Mouse (Mus musculus): ENCODE results near the gene Ess2. TPM values are rescaled to one million over a fixed set of nuclear protein-coding genes. Genes with fewer than 3 reads are reported as not detected.

Ess2 gene
- polyA plus RNA-seq, 1 experiment from 2014 or later: 38.5 TPM

- ATAC-seq (ENCODE audit: low FRiP score, low TSS enrichment): no peak
Observed at GRCm38 (mm10) chr16:17938187-17938586, 27.0 kb upstream of the Ess2 start.

GRCm38 (mm10) chr16:17936776-17937175, 25.6 kb upstream of the Ess2 start:
- 81% methylated on average over 10 of the region's 10 CpGs for WGBS
- H3K27me3 ChIP-seq (ENCODE audit: control insufficient read depth, insufficient read depth, low read length): no peaks in the 10 kb centered on the region
- H3K9me3 ChIP-seq (ENCODE audit: control insufficient read depth, low read length): no peaks in the 10 kb centered on the region
- H3K27ac ChIP-seq (ENCODE audit: low read depth, low read length): no peak overlapping the region
- H3K9ac ChIP-seq (ENCODE audit: low read depth, low read length): no peak overlapping the region
- no peak overlapping the region for H3K4me2 ChIP-seq (replicated peaks; ENCODE audit: low read depth, low read length)
- no peak for ATAC-seq (ENCODE audit: low FRiP score, low TSS enrichment)
- H3K4me1 ChIP-seq (ENCODE audit: control insufficient read depth, insufficient read depth, low read length): no peaks in the 10 kb centered on the region
- H3K36me3 ChIP-seq (ENCODE audit: control insufficient read depth, insufficient read depth, low read length): no peaks in the 10 kb centered on the region
- H3K4me3 ChIP-seq (ENCODE audit: low read length): no peak overlapping the region

More at GRCm38 (mm10) chr16:17938187-17938586, 27.0 kb upstream of the Ess2 start:
- no peaks in the 10 kb centered on the region for H3K9me3 ChIP-seq (ENCODE audit: control insufficient read depth, low read length)
- no peaks in the 10 kb centered on the region for H3K36me3 ChIP-seq (ENCODE audit: control insufficient read depth, insufficient read depth, low read length)
- H3K27ac ChIP-seq (ENCODE audit: low read depth, low read length): no peak overlapping the region
- no peak overlapping the region for H3K4me3 ChIP-seq (ENCODE audit: low read length)
- WGBS: 75% methylated on average over 7 of the region's 7 CpGs
- no peak overlapping the region for H3K9ac ChIP-seq (ENCODE audit: low read depth, low read length)
- no peaks in the 10 kb centered on the region for H3K27me3 ChIP-seq (ENCODE audit: control insufficient read depth, insufficient read depth, low read length)
- no peaks in the 10 kb centered on the region for H3K4me1 ChIP-seq (ENCODE audit: control insufficient read depth, insufficient read depth, low read length)
- H3K4me2 ChIP-seq (replicated peaks; ENCODE audit: low read depth, low read length): no peak overlapping the region

DNA sequence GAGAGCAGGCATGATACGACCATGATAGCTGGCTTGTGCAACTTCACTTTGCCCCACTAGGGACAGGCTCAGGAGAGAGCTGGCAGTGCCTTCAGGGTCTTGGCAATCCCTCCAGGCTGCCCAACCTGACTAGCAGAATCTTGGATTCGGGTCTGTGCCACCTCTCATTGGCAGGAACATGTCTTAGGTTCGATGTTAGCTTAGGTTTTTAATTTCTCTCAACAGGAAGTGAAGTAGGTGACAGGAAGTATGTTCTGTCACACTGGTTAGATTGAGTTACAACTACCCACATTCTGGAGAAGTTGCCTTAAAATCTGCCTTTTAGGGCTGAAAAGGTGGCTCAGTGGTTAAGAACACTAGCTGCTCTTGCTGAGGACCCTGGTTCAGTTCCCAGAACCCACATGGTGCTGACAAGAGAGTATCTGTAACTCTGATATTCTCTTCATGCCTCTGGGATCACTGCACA, 23.3 kb upstream of the Ess2 start:
- Histone ChIP-seq H3K4me2 (replicated peaks; ENCODE audit: low read depth, low read length) (no peak overlapping the region), H3K9me3 (ENCODE audit: control insufficient read depth, low read length) (no peaks in the 10 kb centered on the region), H3K4me1 (ENCODE audit: control insufficient read depth, insufficient read depth, low read length) (no peaks in the 10 kb centered on the region), H3K27ac (ENCODE audit: low read depth, low read length) (no peak overlapping the region), H3K4me3 (ENCODE audit: low read length) (no peak overlapping the region), H3K27me3 (ENCODE audit: control insufficient read depth, insufficient read depth, low read length) (no peaks in the 10 kb centered on the region), H3K36me3 (ENCODE audit: control insufficient read depth, insufficient read depth, low read length) (no peaks in the 10 kb centered on the region), H3K9ac (ENCODE audit: low read depth, low read length) (no peak overlapping the region)
- WGBS: 66% methylated on average over 3 of the region's 3 CpGs
- no peak for ATAC-seq (ENCODE audit: low FRiP score, low TSS enrichment)

- no peak for ATAC-seq (ENCODE audit: low FRiP score, low TSS enrichment)
Observed at GRCm38 (mm10) chr16:17933594-17934444, 22.7 kb upstream of the Ess2 start.

DNA sequence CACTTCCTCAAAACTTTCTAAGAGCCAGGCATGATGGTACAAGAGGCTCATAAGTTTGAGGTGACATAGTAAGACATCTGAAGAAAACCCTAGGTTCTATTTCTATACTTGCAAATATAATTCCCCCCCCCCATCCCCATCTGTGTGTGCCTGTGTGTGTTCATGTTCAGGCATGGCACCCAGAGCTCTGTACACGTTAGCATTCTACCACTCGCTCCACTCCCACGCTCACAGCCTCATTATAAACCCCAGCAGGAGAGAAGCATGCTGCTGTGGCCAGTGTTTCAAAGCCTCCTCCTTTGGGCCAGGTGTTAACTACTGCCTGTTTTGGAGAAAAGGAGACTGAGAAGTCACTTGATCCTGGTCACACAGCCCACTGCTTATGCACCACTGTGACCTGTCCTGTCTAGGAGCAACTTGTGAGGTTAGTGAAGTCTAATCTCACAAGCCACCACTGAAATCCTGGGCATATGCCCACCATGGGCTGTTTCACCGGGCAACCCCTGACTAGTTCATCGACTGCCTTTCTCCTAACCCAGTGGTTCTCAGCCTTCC, 20.8 kb upstream of the Ess2 start:
- no peak for ATAC-seq (ENCODE audit: low FRiP score, low TSS enrichment)
- 0 out of 2 replicates have a peak, but pooled peaks cover 7% of the 10 kb centered on the region for H3K4me1 ChIP-seq (ENCODE audit: control insufficient read depth, insufficient read depth, low read length)
- no peaks in the 10 kb centered on the region for H3K27me3 ChIP-seq (ENCODE audit: control insufficient read depth, insufficient read depth, low read length)
- no peaks in the 10 kb centered on the region for H3K36me3 ChIP-seq (ENCODE audit: control insufficient read depth, insufficient read depth, low read length)
- H3K27ac ChIP-seq (ENCODE audit: low read depth, low read length): no peak overlapping the region
- no peaks in the 10 kb centered on the region for H3K9me3 ChIP-seq (ENCODE audit: control insufficient read depth, low read length)
- H3K4me3 ChIP-seq (ENCODE audit: low read length): no peak overlapping the region
- WGBS: 77% methylated on average over 5 of the region's 5 CpGs
- H3K4me2 ChIP-seq (replicated peaks; ENCODE audit: low read depth, low read length): no peak overlapping the region
- no peak overlapping the region for H3K9ac ChIP-seq (ENCODE audit: low read depth, low read length)

More at GRCm38 (mm10) chr16:17933594-17934444, 22.7 kb upstream of the Ess2 start:
- H3K9ac ChIP-seq (ENCODE audit: low read depth, low read length): no peak overlapping the region
- H3K4me2 ChIP-seq (replicated peaks; ENCODE audit: low read depth, low read length): no peak overlapping the region
- H3K27me3 ChIP-seq (ENCODE audit: control insufficient read depth, insufficient read depth, low read length): no peaks in the 10 kb centered on the region
- H3K4me3 ChIP-seq (ENCODE audit: low read length): no peak overlapping the region
- no peaks in the 10 kb centered on the region for H3K9me3 ChIP-seq (ENCODE audit: control insufficient read depth, low read length)
- H3K36me3 ChIP-seq (ENCODE audit: control insufficient read depth, insufficient read depth, low read length): no peaks in the 10 kb centered on the region
- 76% methylated on average over 9 of the region's 9 CpGs for WGBS
- no peak overlapping the region for H3K27ac ChIP-seq (ENCODE audit: low read depth, low read length)
- 0 out of 2 replicates have a peak, but pooled peaks cover 1% of the 10 kb centered on the region for H3K4me1 ChIP-seq (ENCODE audit: control insufficient read depth, insufficient read depth, low read length)

DNA sequence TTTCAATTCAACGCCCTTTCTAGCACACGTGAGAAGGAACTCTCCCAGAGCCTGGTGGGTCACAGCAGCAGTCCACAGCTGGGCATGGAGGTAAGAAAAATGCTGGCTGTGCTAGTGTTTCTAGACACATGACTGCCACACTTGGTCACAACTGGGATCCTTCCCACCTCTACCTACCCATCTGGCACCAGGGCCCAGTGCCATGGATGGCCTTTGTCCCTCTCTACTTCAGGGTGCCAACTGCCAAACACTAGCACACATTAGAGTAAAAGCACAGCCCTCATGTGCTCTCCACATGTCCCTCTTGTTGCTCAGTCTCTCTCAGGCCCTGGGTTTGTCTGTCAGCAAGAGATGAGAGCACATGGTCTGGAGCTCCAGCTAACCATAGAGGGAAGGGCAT, 18.5 kb upstream of the Ess2 start:
- no peak overlapping the region for H3K9ac ChIP-seq (ENCODE audit: low read depth, low read length)
- peaks cover 15% of the 10 kb centered on the region for H3K36me3 ChIP-seq (ENCODE audit: control insufficient read depth, insufficient read depth, low read length)
- WGBS: 69% methylated on average over 2 of the region's 2 CpGs
- no peak overlapping the region for H3K4me2 ChIP-seq (replicated peaks; ENCODE audit: low read depth, low read length)
- no peak overlapping the region for H3K27ac ChIP-seq (ENCODE audit: low read depth, low read length)
- H3K27me3 ChIP-seq (ENCODE audit: control insufficient read depth, insufficient read depth, low read length): no peaks in the 10 kb centered on the region
- no peak for ATAC-seq (ENCODE audit: low FRiP score, low TSS enrichment)
- H3K9me3 ChIP-seq (ENCODE audit: control insufficient read depth, low read length): no peaks in the 10 kb centered on the region
- H3K4me1 ChIP-seq (ENCODE audit: control insufficient read depth, insufficient read depth, low read length): peaks cover 9% of the 10 kb centered on the region; the same call in 1 of the 2 replicates
- no peak overlapping the region for H3K4me3 ChIP-seq (ENCODE audit: low read length)

- H3K4me1 ChIP-seq (ENCODE audit: control insufficient read depth, insufficient read depth, low read length): peaks cover 9% of the 10 kb centered on the region; the same call in 1 of the 2 replicates
- H3K4me3 ChIP-seq (ENCODE audit: low read length): no peak overlapping the region
- H3K4me2 ChIP-seq (replicated peaks; ENCODE audit: low read depth, low read length): no peak overlapping the region
- H3K9me3 ChIP-seq (ENCODE audit: control insufficient read depth, low read length): no peaks in the 10 kb centered on the region
- no peaks in the 10 kb centered on the region for H3K27me3 ChIP-seq (ENCODE audit: control insufficient read depth, insufficient read depth, low read length)
- no peak overlapping the region; the same call in 1 of the 2 replicates for H3K9ac ChIP-seq (ENCODE audit: low read depth, low read length)
- 27% methylated on average over 2 of the region's 2 CpGs for WGBS
- peaks cover 18% of the 10 kb centered on the region for H3K36me3 ChIP-seq (ENCODE audit: control insufficient read depth, insufficient read depth, low read length)
- peak overlapping the region; percentile 79; the same call in 1 of the 2 replicates for H3K27ac ChIP-seq (ENCODE audit: low read depth, low read length)
- 0 out of 2 replicates have a peak, but pooled peaks have one; percentile 5 for ATAC-seq (ENCODE audit: low FRiP score, low TSS enrichment)
Observed at GRCm38 (mm10) chr16:17929211-17929610, 18.1 kb upstream of the Ess2 start.

DNA sequence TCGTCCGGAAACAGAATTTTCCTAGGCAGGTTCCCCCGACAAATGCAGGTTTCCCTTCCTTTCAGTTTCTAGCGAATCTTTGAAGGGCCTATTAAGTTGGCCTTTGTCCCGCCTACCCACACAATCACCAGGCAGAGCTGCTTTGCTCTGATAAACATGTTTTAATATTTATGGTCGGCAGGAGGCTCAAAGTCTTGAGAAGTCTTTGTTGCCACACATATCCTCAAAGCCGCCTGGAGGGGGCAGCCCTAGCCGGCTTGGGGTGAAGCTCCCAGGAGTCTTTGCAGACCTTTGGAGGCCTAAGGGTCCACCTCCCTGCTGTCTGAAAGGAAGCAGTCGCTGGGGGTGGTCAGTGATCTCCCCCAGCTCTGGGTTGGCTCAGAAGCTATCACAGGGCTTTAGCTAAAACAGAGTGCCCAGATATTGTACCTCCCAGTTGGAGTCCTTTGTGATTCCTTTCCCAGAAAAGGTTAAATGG, 17.5 kb upstream of the Ess2 start:
- H3K27me3 ChIP-seq (ENCODE audit: control insufficient read depth, insufficient read depth, low read length): no peaks in the 10 kb centered on the region
- peaks cover 9% of the 10 kb centered on the region; the same call in 1 of the 2 replicates for H3K4me1 ChIP-seq (ENCODE audit: control insufficient read depth, insufficient read depth, low read length)
- WGBS: under 1% methylated on average over 9 of the region's 9 CpGs
- peak overlapping the region; percentile 75 for H3K4me3 ChIP-seq (ENCODE audit: low read length)
- H3K9me3 ChIP-seq (ENCODE audit: control insufficient read depth, low read length): no peaks in the 10 kb centered on the region
- H3K36me3 ChIP-seq (ENCODE audit: control insufficient read depth, insufficient read depth, low read length): peaks cover 18% of the 10 kb centered on the region
- H3K4me2 ChIP-seq (replicated peaks; ENCODE audit: low read depth, low read length): peak overlapping the region; percentile 79
- peak overlapping the region; percentile 78; the same call in 1 of the 2 replicates for H3K9ac ChIP-seq (ENCODE audit: low read depth, low read length)
- ATAC-seq (ENCODE audit: low FRiP score, low TSS enrichment): peak; percentile 56
- H3K27ac ChIP-seq (ENCODE audit: low read depth, low read length): peak overlapping the region; percentile 79
